Mouse (Mus musculus) CH12F3 (cell line): ENCODE measurements around the gene Cldn34b3.
"Not testable (repeated sequence)": the region's sequence is repeated elsewhere in the genome, so short reads cannot be mapped to it uniquely, and the experiment has no call there.

ENCODE experiments used
- in situ Hi-C: fragments of 300-500 bp; cut with MboI; formaldehyde crosslinking; loops from 2 replicates; pipeline ENCODE4 v1.14.3; 2020; ENCODE audit warnings: low sequenced_read_pairs

Gene Cldn34b3

DNA sequence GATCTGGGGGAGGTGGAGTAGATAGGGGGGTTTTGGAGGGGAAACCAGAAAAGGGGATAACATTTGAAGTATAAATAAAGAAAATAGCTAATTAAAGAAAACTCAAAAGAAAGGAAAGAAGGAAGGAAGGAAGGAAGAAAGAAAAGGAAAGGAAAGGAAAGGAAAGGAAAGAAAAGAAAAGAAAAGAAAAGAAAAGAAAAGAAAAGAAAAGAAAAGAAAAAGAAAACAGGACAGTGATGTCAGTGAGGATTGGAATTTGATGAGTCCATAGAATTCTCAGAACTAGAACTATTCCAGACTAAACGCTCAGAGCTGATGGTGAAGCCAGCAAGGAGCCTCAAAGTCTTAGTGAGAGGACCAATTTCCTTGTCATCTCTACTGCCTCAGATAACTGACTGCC, at the start of gene Cldn34b3:
Gene Cldn34b3, plus strand, starts transcription at position 301 of the 400 bp plus-strand sequence.
- in situ Hi-C loops = not testable (repeated sequence)
